Mouse (Mus musculus): ENCODE results near the gene Snx33. TPM values are rescaled to one million over a fixed set of nuclear protein-coding genes. Genes with fewer than 3 reads are reported as not detected.
"Not testable (repeated sequence)": the region's sequence is repeated elsewhere in the genome, so short reads cannot be mapped to it uniquely, and the experiment has no call there.

Gene Snx33
- polyA plus RNA-seq, 1 experiment from 2014 or later: 12.3 TPM

- no peaks in the 10 kb centered on the region for H3K27me3 ChIP-seq (ENCODE audit: insufficient read depth, low read length)
- no peaks in the 10 kb centered on the region for H3K9me3 ChIP-seq (ENCODE audit: low read length)
- peaks cover 8% of the 10 kb centered on the region for H3K4me1 ChIP-seq (ENCODE audit: insufficient read depth, low read length)
- H3K36me3 ChIP-seq (ENCODE audit: insufficient read depth, low read length): no peaks in the 10 kb centered on the region
- peak overlapping the region; percentile 55 for H3K4me2 ChIP-seq (replicated peaks; ENCODE audit: low read depth, low read length)
- H3K27ac ChIP-seq (ENCODE audit: low read length): no peak overlapping the region
- WGBS: 20% methylated on average over 13 of the region's 13 CpGs
- ATAC-seq (ENCODE audit: low FRiP score, low TSS enrichment): no peak
- H3K4me3 ChIP-seq (ENCODE audit: low read length): peak overlapping the region; percentile 40
- peak overlapping the region; percentile 62 for H3K9ac ChIP-seq (replicated peaks; ENCODE audit: low read length)
Measured at GRCm38 (mm10) chr9:56949767-56950166, 21.6 kb upstream of the Snx33 start.

- not testable (repeated sequence) for H3K4me1 ChIP-seq (ENCODE audit: insufficient read depth, low read length); H3K9me3 ChIP-seq (ENCODE audit: low read length); H3K4me2 ChIP-seq (replicated peaks; ENCODE audit: low read depth, low read length); H3K9ac ChIP-seq (replicated peaks; ENCODE audit: low read length); ATAC-seq (ENCODE audit: low FRiP score, low TSS enrichment); H3K36me3 ChIP-seq (ENCODE audit: insufficient read depth, low read length); H3K27me3 ChIP-seq (ENCODE audit: insufficient read depth, low read length); H3K27ac ChIP-seq (ENCODE audit: low read length); H3K4me3 ChIP-seq (ENCODE audit: low read length)
- 55% methylated on average over 5 of the region's 5 CpGs for WGBS
Measured at GRCm38 (mm10) chr9:56948699-56949098, 20.5 kb upstream of the Snx33 start.

GRCm38 (mm10) chr9:56947481-56947880 is 19.3 kb upstream of the Snx33 start:
- not testable (repeated sequence) for H3K9ac ChIP-seq (replicated peaks; ENCODE audit: low read length); H3K36me3 ChIP-seq (ENCODE audit: insufficient read depth, low read length); H3K4me2 ChIP-seq (replicated peaks; ENCODE audit: low read depth, low read length); H3K27me3 ChIP-seq (ENCODE audit: insufficient read depth, low read length); H3K4me3 ChIP-seq (ENCODE audit: low read length); ATAC-seq (ENCODE audit: low FRiP score, low TSS enrichment); H3K9me3 ChIP-seq (ENCODE audit: low read length); H3K27ac ChIP-seq (ENCODE audit: low read length); H3K4me1 ChIP-seq (ENCODE audit: insufficient read depth, low read length)
- WGBS: 34% methylated on average over 3 of the region's 3 CpGs

DNA sequence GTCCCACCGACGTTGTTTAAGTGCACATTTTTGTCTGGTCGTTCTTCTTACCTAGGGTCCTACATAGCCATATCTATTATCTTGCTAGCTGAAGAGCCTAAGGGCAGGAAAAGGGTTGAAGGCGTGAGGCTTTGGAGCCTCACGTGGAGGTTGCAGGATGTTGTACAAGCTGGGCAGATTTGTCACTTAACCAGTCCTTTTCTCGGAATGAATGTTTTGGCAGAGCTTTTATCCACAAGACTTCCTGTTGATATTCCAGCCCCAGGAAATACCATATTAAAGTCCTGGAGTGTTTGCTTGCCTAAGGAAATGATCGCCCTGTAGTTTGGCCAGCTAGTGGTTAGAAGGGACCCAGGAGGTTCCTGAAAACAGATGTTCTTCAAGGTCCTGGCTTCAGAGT is 10.2 kb upstream of the Snx33 start:
- peaks cover 16% of the 10 kb centered on the region for H3K4me1 ChIP-seq (ENCODE audit: insufficient read depth, low read length)
- no peaks in the 10 kb centered on the region for H3K36me3 ChIP-seq (ENCODE audit: insufficient read depth, low read length)
- H3K27me3 ChIP-seq (ENCODE audit: insufficient read depth, low read length): no peaks in the 10 kb centered on the region
- no peak for ATAC-seq (ENCODE audit: low FRiP score, low TSS enrichment)
- 0% methylated on average over 7 of the region's 7 CpGs for WGBS
- H3K4me2 ChIP-seq (replicated peaks; ENCODE audit: low read depth, low read length): peak overlapping the region; percentile 92
- peak overlapping the region; percentile 92 for H3K27ac ChIP-seq (ENCODE audit: low read length)
- H3K9ac ChIP-seq (replicated peaks; ENCODE audit: low read length): peak overlapping the region; percentile 83
- peak overlapping the region; percentile 85 for H3K4me3 ChIP-seq (ENCODE audit: low read length)
- no peaks in the 10 kb centered on the region for H3K9me3 ChIP-seq (ENCODE audit: low read length)

DNA sequence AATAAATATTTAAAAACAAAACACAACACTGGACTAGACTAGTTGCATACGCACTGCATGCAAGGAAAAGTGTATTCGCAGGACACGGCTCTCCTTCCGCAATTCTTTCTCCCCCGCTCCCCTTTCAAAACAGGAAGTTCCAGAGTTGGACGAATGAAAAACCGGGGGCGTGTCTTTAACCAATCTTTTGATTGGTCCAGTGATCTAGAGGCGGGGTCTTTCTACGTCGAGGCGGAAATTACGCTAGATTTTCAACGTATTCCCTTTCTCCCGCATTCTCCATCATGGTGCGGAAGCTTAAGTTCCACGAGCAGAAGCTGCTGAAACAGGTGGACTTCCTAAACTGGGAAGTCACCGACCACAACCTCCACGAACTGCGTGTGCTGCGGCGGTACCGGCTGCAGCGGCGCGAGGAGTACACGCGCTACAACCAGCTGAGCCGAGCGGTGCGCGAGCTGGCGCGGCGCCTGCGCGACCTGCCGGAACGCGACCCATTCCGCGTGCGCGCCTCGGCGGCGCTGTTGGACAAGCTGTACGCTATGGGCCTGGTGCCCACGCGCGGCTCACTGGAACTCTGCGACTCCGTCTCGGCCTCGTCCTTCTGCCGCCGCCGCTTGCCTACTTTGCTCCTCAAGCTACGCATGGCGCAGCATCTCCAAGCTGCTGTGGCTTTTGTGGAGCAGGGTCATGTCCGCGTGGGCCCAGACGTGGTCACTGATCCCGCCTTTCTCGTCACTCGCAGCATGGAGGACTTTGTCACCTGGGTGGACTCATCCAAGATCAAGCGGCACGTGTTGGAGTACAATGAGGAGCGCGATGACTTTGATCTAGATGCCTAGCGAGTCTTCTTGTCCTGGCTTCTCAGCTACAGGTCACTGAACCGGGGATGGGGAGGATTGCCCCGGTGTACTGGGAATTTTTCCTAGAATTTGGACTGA is 9.3 kb upstream of the Snx33 start, which contains the start of gene Imp3:
Gene Imp3, plus strand, starts transcription at position 253 of the 938 bp plus-strand sequence.
- peak within 1 kb of the TSS; percentile 92 for H3K27ac ChIP-seq (ENCODE audit: low read length)
- whole genome bisulfite sequencing: under 1% methylated on average over 73 of the region's 73 CpGs
- H3K9ac ChIP-seq (replicated peaks; ENCODE audit: low read length): peak within 1 kb of the TSS; percentile 83
- H3K27me3 ChIP-seq (ENCODE audit: insufficient read depth, low read length): no peaks in the 10 kb centered on the region
- ATAC-seq (ENCODE audit: low FRiP score, low TSS enrichment): peak; percentile 95
- peaks cover 16% of the 10 kb centered on the region for H3K4me1 ChIP-seq (ENCODE audit: insufficient read depth, low read length)
- H3K36me3 ChIP-seq (ENCODE audit: insufficient read depth, low read length): no peaks in the 10 kb centered on the region
- peak within 1 kb of the TSS; percentile 85 for H3K4me3 ChIP-seq (ENCODE audit: low read length)
- no peaks in the 10 kb centered on the region for H3K9me3 ChIP-seq (ENCODE audit: low read length)
- H3K4me2 ChIP-seq (replicated peaks; ENCODE audit: low read depth, low read length): peak within 1 kb of the TSS; percentile 92

GRCm38 (mm10) chr9:56936861-56937222 is 8.7 kb upstream of the Snx33 start:
- H3K4me1 ChIP-seq (ENCODE audit: insufficient read depth, low read length): peaks cover 16% of the 10 kb centered on the region
- H3K27me3 ChIP-seq (ENCODE audit: insufficient read depth, low read length): no peaks in the 10 kb centered on the region
- H3K36me3 ChIP-seq (ENCODE audit: insufficient read depth, low read length): no peaks in the 10 kb centered on the region
- H3K4me2 ChIP-seq (replicated peaks; ENCODE audit: low read depth, low read length): peak overlapping the region; percentile 92
- 22% methylated on average over 6 of the region's 6 CpGs for WGBS
- H3K9ac ChIP-seq (replicated peaks; ENCODE audit: low read length): peak overlapping the region; percentile 60
- peak overlapping the region; percentile 85 for H3K4me3 ChIP-seq (ENCODE audit: low read length)
- H3K9me3 ChIP-seq (ENCODE audit: low read length): no peaks in the 10 kb centered on the region
- 0 out of 2 replicates have a peak, but pooled peaks have one; percentile 2 for ATAC-seq (ENCODE audit: low FRiP score, low TSS enrichment)
- H3K27ac ChIP-seq (ENCODE audit: low read length): peak overlapping the region; percentile 57; the same call in 1 of the 2 replicates

- H3K27ac ChIP-seq (ENCODE audit: low read length): no peak overlapping the region
- H3K4me3 ChIP-seq (ENCODE audit: low read length): no peak overlapping the region
- peaks cover 21% of the 10 kb centered on the region for H3K4me1 ChIP-seq (ENCODE audit: insufficient read depth, low read length)
- H3K36me3 ChIP-seq (ENCODE audit: insufficient read depth, low read length): no peaks in the 10 kb centered on the region
- no peaks in the 10 kb centered on the region for H3K9me3 ChIP-seq (ENCODE audit: low read length)
- no peak overlapping the region for H3K4me2 ChIP-seq (replicated peaks; ENCODE audit: low read depth, low read length)
- 83% methylated on average over 1 of the region's 1 CpGs for WGBS
- no peak overlapping the region for H3K9ac ChIP-seq (replicated peaks; ENCODE audit: low read length)
- H3K27me3 ChIP-seq (ENCODE audit: insufficient read depth, low read length): no peaks in the 10 kb centered on the region
- no peak for ATAC-seq (ENCODE audit: low FRiP score, low TSS enrichment)
Measured at GRCm38 (mm10) chr9:56930556-56930955, 2.4 kb upstream of the Snx33 start.

DNA sequence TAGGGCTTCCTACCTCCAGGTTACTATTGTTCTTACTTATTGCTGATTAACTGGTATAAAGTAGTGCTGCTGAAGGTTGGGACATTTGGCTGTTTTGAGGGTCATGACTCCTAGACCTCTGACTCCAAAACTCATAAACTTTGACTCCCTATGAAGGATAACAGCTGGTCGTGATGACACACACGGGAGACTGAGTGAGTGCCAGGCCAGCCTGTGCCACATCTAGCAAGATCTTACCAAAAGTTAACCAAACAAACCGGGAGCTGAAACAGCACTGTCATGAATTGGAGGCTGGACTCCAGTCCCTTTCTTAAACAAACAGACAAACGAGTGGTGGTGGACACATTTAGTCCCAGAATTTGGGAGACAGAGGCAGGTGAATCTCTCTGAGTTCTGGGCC is 1.3 kb upstream of the Snx33 start:
- Histone ChIP-seq H3K4me3 (ENCODE audit: low read length) (no peak overlapping the region), H3K27ac (ENCODE audit: low read length) (no peak overlapping the region), H3K4me2 (replicated peaks; ENCODE audit: low read depth, low read length) (no peak overlapping the region), H3K27me3 (ENCODE audit: insufficient read depth, low read length) (no peaks in the 10 kb centered on the region), H3K9me3 (ENCODE audit: low read length) (no peaks in the 10 kb centered on the region), H3K9ac (replicated peaks; ENCODE audit: low read length) (no peak overlapping the region), H3K4me1 (ENCODE audit: insufficient read depth, low read length) (peaks cover 31% of the 10 kb centered on the region), H3K36me3 (ENCODE audit: insufficient read depth, low read length) (no peaks in the 10 kb centered on the region)
- 22% methylated on average over 4 of the region's 4 CpGs for WGBS
- no peak for ATAC-seq (ENCODE audit: low FRiP score, low TSS enrichment)

- Histone ChIP-seq H3K9me3 (ENCODE audit: low read length) (no peaks in the 10 kb centered on the region), H3K4me1 (ENCODE audit: insufficient read depth, low read length) (peaks cover 51% of the 10 kb centered on the region), H3K4me2 (replicated peaks; ENCODE audit: low read depth, low read length) (peak overlapping the region; percentile 90), H3K4me3 (ENCODE audit: low read length) (peak overlapping the region; percentile 71), H3K27ac (ENCODE audit: low read length) (peak overlapping the region; percentile 98), H3K27me3 (ENCODE audit: insufficient read depth, low read length) (no peaks in the 10 kb centered on the region), H3K36me3 (ENCODE audit: insufficient read depth, low read length) (peaks cover under 1% of the 10 kb centered on the region), H3K9ac (replicated peaks; ENCODE audit: low read length) (peak overlapping the region; percentile 76)
- peak; percentile 28; the same call in 1 of the 2 replicates for ATAC-seq (ENCODE audit: low FRiP score, low TSS enrichment)
- under 1% methylated on average over 35 of the region's 35 CpGs for WGBS
Measured at GRCm38 (mm10) chr9:56927191-56928012, 769 bp downstream of the Snx33 start.

All from kidney, embryonic 16.5 days (tissue).